Mouse (Mus musculus) lung, adult 2 months (tissue): ENCODE results near the gene Arf6. TPM values are rescaled to one million over a fixed set of nuclear protein-coding genes. Genes with fewer than 3 reads are reported as not detected.

Source experiments
- DNase-seq: peaks from one replicate; pipeline ENCODE4 v3.0.0; 2022
- H3K4me1 ChIP-seq: fragments of 200-500 bp; 2 replicates; pipeline ENCODE4 v1.6.1; 2011; ENCODE audit warnings: low read length; ENCODE audit not compliant: control insufficient read depth, insufficient read depth
- H3K4me3 ChIP-seq: fragments of 200-500 bp; replicated peaks from 2 replicates; pipeline ENCODE3; 2011; ENCODE audit warnings: low read depth, mild to moderate bottlenecking, control low read depth, low read length; ENCODE audit errors: extremely low read depth
- CTCF ChIP-seq: fragments of 200-500 bp; IDR thresholded peaks from 2 replicates; pipeline ENCODE4 v1.5.1; 2011; ENCODE audit warnings: mild to moderate bottlenecking, low read length, control low read depth; ENCODE audit not compliant: insufficient read depth
- POLR2A ChIP-seq: fragments of 200-500 bp; IDR thresholded peaks from 2 replicates; pipeline ENCODE4 v1.6.1; 2011; ENCODE audit warnings: low read depth, mild to moderate bottlenecking, control low read depth, low read length, borderline replicate concordance; ENCODE audit errors: extremely low read depth
- WGBS: fragments of 180-500 bp; shearing (Covaris S2); methylation state at CpG from one replicate; pipeline ENCODE4 v1.1.7; 2018; 5-methylcytosine and 5-hydroxymethylcytosine counted together
- polyA plus RNA-seq: library from polyadenylated mRNA; depleted of rRNA; stranded (reverse); fragments of >200 nt; gene quantifications from 2 replicates; pipeline ENCODE4 v1.2.3, GENCODE M21; 2012

Arf6 gene
- polyA plus RNA-seq, 1 experiment = 164 TPM

DNA sequence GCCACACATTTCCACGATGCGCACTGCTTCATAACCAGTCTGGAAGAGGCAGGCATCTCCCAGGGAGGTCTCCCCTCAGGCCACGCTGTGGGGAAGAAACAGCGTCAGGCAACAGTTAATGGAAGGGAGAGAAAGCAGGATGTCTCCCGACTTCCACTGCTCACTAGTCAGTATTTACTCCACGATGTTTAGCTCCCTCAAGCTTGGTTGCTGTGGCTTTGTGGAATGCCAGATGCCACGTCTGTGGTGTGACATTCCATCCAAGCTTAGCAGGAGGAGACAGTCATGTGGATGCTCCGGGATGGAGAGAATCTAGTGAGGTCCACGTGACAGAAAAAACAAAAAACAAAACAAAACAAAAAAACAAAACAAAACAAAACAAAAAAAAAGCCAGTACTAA, 30.1 kb downstream of the Arf6 start:
- TF ChIP-seq CTCF = no peak
- no peak for TF ChIP-seq POLR2A
- 62% methylated on average over 9 of the region's 9 CpGs for WGBS
- no peak for DNase-seq

DNA sequence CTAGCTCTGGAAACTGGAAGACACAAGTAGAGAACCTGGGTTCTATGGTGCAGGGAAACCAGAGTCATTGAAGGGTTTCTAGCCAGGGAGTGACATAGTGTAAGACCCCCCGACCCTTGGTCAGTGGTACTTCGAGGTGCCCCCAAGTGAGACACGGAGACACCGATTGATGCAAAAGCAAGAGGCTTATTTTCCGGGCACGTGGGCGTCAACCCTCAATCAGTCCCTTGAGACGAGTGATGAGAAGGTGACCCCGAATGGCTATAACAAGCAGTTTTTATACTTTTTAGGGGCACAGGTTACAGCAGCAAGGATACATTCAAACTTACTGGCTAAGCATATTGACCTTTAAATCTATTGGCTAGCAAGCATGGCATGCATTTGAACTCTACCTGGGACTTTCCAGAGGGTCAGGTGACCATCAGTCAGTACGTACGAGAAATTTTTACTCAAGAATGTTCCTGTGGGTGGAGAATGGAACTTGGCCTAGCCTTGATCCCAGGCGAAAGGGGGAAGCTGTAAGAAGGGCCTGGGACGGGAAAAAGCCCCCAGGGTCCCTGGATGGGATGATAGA, 30.7 kb downstream of the Arf6 start:
- Histone ChIP-seq H3K4me3 (no peak overlapping the region), H3K4me1 (peaks cover 8% of the 10 kb centered on the region; the same call in 1 of the 2 replicates)
- no peak for DNase-seq
- TF ChIP-seq CTCF (no peak), POLR2A (no peak)
- 88% methylated on average over 13 of the region's 13 CpGs for WGBS

More for the DNA sequence above, 30.1 kb downstream of the Arf6 start:
- peaks cover 8% of the 10 kb centered on the region; the same call in 1 of the 2 replicates for H3K4me1 ChIP-seq
- H3K4me3 ChIP-seq = no peak overlapping the region

DNA sequence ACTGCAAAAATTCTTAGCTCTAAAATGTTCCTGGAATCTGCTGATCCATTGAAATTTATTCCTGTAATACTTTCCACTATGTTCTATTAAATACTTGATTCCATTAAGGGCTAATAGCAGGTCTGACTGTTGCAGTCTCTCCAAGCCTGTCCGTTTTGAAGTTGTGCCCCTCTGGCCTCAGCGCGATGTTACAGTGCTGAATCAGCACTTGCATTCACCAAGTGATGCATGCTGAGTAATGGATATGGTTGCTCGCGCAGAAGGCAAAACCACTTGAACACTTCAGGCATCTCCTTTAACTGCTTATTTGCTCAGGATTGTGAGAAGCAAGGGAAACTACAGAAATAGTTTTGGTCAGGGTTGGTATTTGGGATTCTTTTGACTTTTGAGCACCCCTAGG, 38.8 kb downstream of the Arf6 start:
- WGBS = 48% methylated on average over 5 of the region's 5 CpGs
- H3K4me3 ChIP-seq = no peak overlapping the region
- H3K4me1 ChIP-seq = peaks cover 3% of the 10 kb centered on the region
- TF ChIP-seq POLR2A (no peak), CTCF (no peak)
- no peak for DNase-seq

DNA sequence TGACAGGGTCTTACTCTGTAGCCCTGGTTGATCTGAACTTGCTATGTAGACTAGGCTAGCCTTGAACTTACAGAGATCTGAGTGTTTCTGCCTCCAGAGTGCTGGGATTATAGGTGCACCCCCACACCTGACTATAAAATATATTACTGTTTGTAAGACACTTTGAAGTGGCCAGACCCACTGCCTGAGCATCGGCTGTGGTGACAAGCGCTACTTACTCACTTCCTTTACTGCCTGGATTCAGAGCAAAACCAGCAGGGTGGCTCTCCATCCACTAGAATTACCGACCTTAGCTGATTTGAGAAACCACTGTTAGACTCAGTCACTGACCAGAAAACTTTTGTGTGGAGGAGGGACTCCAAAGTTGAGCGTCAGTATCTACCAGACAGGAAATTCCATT, 40.0 kb downstream of the Arf6 start:
- Histone ChIP-seq H3K4me1 (peaks cover 3% of the 10 kb centered on the region), H3K4me3 (no peak overlapping the region)
- 55% methylated on average over 4 of the region's 4 CpGs for WGBS
- TF ChIP-seq CTCF = no peak
- TF ChIP-seq POLR2A = no peak
- no peak for DNase-seq

DNA sequence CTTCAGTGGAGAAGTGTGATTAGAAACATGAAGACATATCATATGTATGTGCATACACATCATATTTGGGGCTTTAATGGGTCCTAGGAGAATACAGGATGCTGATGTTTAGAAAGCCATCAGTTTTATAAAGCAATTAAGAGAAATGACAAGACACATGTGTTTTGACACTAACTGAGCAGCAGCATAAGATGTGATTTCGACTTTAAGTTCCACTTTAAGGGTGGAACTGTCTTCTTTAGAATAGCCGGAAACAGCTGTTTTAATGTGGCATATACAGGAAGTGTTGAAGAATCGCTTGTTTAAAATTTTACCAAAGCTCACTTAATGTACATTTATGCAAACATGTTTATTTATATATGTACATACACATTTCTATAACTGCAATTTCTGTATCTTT, 41.4 kb downstream of the Arf6 start:
- Histone ChIP-seq H3K4me3 (no peak overlapping the region), H3K4me1 (peaks cover 3% of the 10 kb centered on the region)
- WGBS = 27% methylated on average over 3 of the region's 3 CpGs
- DNase-seq = no peak
- TF ChIP-seq POLR2A = no peak
- no peak for TF ChIP-seq CTCF

DNA sequence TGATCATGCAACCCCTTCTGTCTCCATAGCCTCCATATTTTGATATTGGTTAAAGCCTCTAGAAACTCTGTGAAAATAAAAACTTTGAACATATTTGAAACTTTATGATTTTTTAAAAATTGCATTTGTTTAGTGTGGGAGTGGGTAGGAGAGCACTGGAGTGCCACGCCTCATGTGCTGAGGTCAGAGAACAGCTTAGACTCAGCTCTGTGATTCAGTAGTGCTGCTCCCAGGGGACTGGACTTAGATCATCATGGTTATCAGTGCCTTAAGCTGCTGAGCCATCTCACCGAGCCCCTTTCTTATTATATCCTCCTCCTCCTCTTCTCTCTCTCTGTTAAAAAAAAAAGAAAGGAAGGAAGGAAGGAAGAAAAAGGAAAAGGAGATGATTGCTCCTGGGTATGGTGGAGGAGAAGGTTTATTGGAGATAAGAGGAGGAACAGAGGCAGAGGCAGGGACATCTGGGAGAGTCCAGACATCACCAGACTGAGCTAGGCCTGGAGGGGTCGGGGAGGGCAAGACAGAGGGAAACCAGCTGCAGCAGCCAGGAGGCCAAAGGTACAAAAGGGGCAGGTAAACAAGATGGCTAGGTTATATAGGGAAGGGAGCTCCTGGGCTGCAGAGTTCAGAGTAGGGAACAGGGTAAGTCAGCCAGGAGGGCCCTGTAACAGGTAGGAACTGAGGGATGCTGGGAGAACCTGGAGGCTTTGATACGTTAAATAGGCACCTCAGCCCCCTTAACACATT, 43.0 kb downstream of the Arf6 start:
- TF ChIP-seq CTCF (no peak), POLR2A (no peak)
- Histone ChIP-seq H3K4me3 (no peak overlapping the region), H3K4me1 (peaks cover 6% of the 10 kb centered on the region)
- 90% methylated on average over 4 of the region's 4 CpGs for WGBS
- DNase-seq = no peak

DNA sequence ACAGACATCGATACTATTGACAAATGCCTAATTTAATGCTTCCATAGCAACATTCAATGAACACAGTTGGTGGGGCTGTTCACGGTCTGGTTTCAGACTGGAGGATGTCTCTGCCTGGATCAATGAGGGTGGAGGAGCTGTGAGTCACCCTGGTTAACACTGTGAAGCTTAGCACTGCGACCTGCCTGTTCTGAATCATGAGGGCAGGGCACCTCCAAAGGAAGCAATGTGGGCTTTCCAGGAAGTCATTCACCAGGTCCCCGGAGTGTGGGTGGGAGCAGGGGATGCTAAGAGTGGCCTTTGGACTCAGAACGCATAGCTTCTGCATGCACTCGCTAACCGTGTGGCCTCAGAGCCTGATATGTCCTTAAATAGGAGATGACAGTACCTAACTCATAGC, 44.8 kb downstream of the Arf6 start:
- TF ChIP-seq POLR2A (no peak), CTCF (no peak)
- WGBS = 63% methylated on average over 7 of the region's 7 CpGs
- H3K4me1 ChIP-seq = peaks cover 6% of the 10 kb centered on the region
- no peak for DNase-seq
- H3K4me3 ChIP-seq = no peak overlapping the region

DNA sequence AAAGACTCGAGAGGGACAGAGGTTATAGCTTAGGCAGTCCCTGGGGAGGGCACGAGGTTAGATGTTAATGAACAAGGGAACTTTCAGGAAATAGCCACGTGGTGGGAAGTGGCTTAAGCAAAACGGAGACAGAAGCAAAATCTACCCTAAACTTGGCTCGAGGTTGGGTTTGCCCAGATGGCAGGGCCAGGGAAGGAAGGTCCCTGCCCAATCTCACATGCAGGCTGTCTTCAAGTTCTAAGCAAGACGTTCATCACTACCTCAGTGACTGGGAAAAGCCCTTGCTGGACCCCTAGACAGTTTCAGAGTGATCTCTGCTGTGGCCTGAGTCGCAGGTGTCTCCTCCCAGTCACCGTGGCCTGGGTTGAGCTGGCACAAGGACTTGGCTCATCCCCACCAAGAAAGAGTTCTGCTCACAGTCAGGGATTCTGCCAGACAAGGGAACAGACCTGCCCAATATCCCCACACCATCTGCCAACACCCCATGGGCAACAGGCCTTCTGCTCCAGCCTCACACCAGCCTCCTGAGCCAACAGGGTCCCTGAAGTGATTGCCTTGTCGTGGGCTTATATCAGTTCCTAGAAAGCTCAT, 45.8 kb downstream of the Arf6 start:
- Histone ChIP-seq H3K4me1 (peaks cover 5% of the 10 kb centered on the region), H3K4me3 (no peak overlapping the region)
- WGBS = 45% methylated on average over 9 of the region's 9 CpGs

DNA sequence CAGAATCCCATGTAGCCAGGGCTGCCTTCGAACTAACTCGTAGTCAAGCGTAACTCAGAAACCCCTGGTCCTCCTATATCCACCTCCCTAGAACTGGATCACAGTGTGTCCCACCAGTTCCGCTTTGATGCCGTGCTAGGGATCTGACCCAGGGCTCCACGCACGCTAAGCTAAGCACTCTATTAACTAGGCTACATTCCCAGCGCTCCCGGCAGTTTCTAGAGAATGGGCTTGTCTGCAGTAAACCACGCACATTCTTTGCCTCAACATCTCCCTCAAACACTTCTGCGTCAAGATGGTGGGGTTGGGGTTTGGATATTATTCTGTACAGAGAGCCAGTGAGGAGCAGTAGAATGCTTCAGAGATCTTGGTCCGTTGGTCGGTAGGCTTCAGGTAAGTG, 46.7 kb downstream of the Arf6 start:
- Histone ChIP-seq H3K4me3 (no peak overlapping the region), H3K4me1 (peaks cover 5% of the 10 kb centered on the region; the same call in 1 of the 2 replicates)
- DNase-seq = no peak
- TF ChIP-seq POLR2A (no peak), CTCF (no peak)
- 88% methylated on average over 13 of the region's 13 CpGs for WGBS

More for the DNA sequence above, 45.8 kb downstream of the Arf6 start:
- no peak for DNase-seq
- no peak for TF ChIP-seq POLR2A
- TF ChIP-seq CTCF = no peak

DNA sequence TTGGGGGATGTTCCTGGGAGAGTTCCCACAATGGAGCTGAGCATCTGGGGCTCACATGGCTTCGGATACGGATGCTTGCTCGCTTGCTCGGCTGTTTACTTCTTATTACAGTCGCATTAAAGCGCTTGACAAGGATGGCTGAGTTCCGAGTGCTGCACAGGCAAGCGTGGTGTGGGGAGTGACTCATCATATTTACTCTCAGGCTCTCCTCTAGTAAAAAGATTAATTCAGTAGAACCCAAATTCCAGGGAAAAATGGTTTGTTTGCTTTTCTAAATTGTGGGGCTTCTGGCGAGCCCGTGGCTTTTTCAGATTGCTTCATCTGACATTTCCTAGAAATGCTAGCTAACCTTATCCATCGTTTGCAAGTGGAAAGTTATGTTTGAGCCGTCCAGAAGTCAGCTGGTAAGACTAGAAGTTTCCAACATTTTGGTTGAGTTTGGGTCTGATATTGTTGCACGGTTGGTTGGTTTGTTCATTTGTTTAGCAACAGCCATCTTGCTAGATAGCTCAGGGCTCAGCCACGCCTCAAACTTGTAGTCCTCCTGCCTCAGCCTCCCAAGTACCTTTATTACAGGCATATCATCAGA, 47.2 kb downstream of the Arf6 start:
- WGBS = 44% methylated on average over 14 of the region's 14 CpGs
- TF ChIP-seq CTCF (no peak), POLR2A (no peak)
- DNase-seq = no peak
- Histone ChIP-seq H3K4me1 (peaks cover 5% of the 10 kb centered on the region; the same call in 1 of the 2 replicates), H3K4me3 (no peak overlapping the region)
